Mouse (Mus musculus): ENCODE measurements around the gene Gyg.

Gene Gyg

DNA sequence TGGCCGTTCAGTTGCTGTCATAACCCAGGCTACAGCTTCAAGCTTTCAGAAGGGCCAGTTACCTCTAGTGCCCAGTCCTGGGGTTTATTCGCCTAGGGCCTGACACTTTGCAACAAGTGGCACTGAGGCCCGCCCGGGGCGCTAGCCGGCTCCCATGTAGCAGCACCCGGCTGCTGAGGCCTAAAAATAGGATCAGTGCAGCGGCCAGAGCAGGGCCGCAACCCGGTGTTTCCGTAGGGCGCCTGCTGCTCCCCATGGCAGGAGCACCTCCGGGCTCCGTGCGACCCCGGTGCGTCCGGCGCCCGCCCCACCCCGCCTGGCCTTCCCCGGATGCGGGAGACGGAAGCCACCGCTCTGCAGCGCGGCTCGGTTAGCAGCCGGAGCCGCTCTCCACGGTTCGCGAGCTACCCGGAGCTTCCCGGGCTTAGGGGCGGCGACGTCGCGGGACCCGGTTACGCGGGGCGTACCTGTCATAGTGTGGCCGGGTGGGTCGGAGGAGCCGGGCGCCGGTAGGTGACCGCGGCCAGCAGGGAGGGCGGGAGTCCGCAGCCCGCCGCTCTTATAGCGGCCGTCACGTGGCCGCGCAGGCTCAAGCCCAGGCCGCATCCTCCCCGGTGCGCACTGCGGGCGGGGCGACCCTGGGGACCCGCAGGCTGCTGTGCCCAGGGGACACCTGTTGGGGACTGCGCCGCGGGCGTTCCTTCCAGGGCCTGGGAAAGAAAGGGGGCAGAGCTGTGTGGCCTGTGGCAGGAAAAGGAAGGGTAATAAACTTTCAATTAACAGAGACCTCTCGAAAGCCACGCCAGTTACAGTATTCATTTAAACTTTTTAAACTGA is at the start of gene Gyg:
TSS of gene Gyg (minus strand) at position 787 of the 837 bp plus-strand sequence.
- peak; percentile 29 for DNase-seq (ENCODE audit: low read depth, low spot score)

DNA sequence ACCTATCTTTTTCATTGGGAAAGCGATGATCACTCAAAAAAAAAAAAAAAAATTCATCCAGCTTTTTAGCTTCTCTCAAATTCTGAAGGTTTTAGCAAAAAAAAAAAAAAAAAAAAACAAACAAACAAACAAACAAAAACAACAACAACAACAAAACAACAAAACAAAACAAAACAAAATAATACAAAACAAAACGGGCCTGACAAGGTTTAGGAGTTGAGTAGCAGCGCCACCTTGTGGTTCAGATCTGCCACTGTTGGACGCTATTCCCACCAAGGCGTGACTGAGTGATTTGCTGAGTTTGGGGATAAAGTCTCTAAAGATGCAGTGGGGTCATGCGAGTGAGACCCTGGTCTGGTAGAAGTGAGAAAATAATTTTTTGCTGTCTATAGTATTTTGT is 43.8 kb upstream of the Gyg start:
- peak; percentile 28 for DNase-seq (ENCODE audit: low read depth, low spot score)

- DNase-seq (ENCODE audit: low read depth, low spot score): no peak
Measured at GRCm38 (mm10) chr3:20197878-20198277, 42.8 kb upstream of the Gyg start.

- no peak for DNase-seq (ENCODE audit: low read depth, low spot score)
Measured at GRCm38 (mm10) chr3:20188976-20189675, 34.0 kb upstream of the Gyg start.

DNA sequence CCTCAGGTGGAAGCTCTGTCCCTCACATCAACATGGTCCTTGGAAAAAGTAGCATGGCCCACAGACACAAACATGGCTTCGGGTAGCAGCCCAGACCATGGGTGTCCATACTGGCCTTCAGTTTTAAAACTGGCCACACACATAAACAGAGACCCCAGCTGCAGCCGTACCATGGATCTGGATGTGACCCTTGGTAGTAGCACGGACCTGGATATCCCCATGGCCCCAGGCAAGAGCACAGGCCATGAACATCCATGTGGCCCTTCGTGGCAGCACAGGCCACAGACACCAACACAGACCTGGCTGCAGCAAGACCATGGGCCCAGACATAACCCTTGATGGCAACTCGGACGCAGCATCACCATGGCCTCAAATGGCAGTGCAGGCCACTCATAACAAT is 17.3 kb upstream of the Gyg start:
- DNase-seq (ENCODE audit: low read depth, low spot score): no peak

- DNase-seq (ENCODE audit: low read depth, low spot score): no peak
Measured at GRCm38 (mm10) chr3:20167487-20167886, 12.4 kb upstream of the Gyg start.

- DNase-seq (ENCODE audit: low read depth, low spot score): no peak
Measured at GRCm38 (mm10) chr3:20155476-20155875, 359 bp upstream of the Gyg start.

- DNase-seq (ENCODE audit: low read depth, low spot score): no peak
Measured at GRCm38 (mm10) chr3:20151651-20152050, 3.5 kb downstream of the Gyg start.

DNA sequence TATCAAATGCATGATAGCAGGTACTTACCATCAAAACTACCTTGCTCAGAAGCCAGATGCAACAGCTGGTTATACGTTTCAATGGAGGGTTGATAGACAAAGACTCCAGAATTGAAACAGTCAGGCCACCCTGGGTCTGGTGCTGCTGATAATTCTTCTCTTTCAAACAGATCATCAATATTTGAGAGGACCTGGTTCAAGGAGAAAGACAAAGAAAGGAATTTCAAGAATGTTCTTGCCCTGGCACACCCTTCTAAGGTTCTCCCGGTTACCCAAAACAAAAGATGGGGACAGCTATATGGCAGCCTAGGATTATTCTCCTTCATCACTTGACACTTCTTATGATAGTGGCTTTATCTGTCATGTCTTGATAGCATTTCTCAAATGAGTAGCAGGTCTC is 4.6 kb downstream of the Gyg start:
- no peak for DNase-seq (ENCODE audit: low read depth, low spot score)

- no peak for DNase-seq (ENCODE audit: low read depth, low spot score)
Measured at GRCm38 (mm10) chr3:20147647-20148046, 7.5 kb downstream of the Gyg start.

GRCm38 (mm10) chr3:20146884-20147395 is 8.2 kb downstream of the Gyg start:
- DNase-seq (ENCODE audit: low read depth, low spot score): no peak

- DNase-seq (ENCODE audit: low read depth, low spot score): no peak
Measured at GRCm38 (mm10) chr3:20145696-20146113, 9.4 kb downstream of the Gyg start.

DNA sequence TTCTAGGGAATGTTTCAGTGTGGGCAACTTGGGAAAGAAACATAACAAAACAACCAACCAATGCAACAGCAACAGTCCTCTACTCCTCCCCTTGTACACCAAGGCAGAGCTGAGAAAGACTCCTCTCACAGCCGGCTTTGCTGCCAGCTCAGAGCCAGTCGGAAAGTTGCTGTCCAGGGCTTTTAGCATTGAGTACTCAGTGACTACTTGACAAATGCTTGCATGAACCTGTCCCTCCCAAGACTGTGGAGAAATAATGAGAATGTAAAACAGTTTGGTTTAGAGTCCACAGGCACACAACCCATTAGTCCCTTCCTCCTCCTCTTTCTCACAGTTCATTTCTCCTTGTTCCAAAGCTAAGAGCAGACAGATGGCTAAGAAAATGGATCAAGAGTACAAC is 10.7 kb downstream of the Gyg start:
- no peak for DNase-seq (ENCODE audit: low read depth, low spot score)

DNA sequence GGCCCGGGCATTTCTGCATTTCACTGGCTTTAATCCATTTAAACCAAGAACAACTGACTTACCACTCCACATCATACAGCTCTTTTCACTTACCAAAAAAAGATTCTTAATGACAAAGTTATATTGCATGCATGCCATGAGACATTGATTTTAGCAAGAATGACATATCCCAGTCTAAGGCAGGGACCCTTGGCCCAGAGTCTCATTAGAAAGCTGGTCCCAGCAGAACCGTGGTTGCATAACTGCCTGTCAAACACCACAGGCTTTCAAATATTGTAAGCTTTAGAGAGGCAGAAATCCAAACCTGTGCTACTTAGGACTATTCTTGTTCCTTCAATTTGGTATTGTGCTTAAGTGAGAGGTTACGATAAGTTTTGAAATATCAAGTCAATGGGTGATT is 11.4 kb downstream of the Gyg start:
- DNase-seq (ENCODE audit: low read depth, low spot score): no peak

DNA sequence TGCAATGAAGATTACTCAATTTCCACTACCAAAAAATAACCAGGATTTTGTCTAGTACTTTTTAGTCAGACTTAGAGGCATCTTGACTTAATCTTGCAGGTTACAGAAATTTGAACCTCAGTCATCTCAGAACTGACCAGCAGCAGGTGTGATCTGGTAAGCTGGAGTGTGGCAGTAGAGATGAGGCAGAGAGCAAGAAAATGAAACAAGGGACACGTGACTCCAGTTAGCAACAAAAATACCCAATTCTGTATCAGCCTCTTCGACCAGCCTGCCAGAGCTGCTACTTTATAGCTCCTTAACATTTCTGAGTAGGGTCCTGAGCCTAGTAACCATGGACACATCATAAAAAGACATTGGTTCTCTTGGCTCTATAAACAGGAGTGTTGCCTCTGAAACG is 12.5 kb downstream of the Gyg start:
- no peak for DNase-seq (ENCODE audit: low read depth, low spot score)

DNA sequence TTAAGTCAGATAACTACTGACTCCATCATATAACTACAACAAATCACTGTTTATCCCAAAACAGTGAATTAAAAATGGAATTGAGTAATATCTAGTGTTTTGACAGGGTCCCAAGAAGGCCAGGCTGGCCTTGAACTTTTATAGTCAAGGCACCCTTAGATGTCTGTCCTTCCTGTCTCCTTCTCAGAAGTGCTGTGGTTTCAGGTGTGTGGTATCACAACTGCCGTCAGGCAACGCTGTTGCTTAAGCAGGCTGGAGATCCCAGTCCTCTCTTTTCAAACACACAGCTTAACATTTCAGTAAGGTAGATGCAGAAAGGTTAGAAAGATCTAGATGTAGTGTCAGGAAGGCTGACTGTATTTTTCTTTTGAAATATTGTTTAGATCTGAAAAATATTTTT is 13.0 kb downstream of the Gyg start:
- no peak for DNase-seq (ENCODE audit: low read depth, low spot score)

- no peak for DNase-seq (ENCODE audit: low read depth, low spot score)
Measured at GRCm38 (mm10) chr3:20141679-20142078, 13.4 kb downstream of the Gyg start.

DNA sequence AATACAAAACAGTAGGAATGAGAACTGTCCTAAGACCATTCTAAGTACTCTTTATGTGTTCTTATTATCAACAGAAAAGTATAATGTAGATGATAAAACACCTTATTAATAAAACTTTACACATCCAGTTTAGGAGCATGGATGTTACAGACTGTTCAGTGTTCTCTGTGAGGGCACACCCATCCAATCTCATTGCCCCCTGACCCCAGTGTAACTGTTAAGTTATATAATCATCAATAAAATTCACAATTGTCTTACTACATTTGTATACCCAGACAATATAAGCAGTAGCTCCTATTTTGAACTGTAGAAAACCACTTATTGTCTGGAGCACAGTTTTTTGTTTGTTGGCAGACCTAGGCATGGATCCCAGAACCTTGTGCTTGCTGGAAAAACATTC is 13.9 kb downstream of the Gyg start:
- DNase-seq (ENCODE audit: low read depth, low spot score): no peak

DNA sequence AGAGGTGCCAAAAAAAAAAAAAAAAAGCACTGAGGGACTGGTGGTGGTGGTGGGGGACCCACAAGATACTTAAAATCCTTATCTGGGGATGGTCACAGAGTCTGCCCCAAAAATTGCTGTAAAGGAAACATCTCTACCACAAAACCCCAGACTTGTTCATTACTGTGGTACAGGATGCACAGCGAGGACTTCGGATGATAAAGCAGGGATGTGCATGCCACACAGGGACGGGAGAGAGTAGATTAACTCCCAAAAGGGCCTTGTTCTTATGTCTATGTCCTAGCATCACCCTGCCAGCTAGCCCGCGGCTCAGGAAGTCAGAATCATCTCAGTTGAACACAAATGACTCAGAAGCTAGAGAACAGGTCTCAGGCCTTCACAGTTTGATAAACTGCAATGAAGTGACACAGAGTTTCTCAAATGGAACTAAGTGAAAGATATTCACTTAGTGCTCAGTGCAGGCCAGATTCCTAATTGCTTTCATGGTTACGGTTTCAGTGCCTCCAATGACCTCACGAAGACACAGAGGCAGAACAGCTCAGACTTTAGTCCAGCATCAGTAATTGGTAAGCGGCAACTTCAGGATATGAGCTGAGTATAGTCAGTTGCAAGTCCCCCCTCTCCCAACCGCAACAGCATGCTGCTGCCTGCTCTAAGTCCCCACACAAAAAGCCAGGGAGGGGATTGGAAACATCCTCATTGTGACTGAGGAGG is 18.1 kb downstream of the Gyg start:
- DNase-seq (ENCODE audit: low read depth, low spot score): no peak

DNA sequence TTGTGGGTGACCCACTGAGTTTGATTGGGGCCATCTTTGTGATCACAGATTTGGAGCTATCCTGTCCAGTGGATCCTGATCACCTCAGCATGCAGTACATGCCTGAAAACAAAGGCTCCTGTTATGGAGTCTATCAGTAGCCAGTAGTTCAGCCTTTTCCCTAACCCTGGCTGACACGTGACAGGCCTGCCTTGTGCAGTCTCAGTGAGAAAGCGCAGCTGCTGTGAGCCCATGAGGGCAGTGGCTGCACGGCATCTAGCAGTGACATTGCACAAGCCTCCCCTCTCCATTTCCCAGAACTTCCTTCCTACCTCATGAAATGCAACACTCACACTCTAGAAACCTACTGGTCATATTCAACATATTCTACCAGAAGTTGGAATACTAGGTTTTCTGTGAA is 20.6 kb downstream of the Gyg start:
- no peak for DNase-seq (ENCODE audit: low read depth, low spot score)

- no peak for DNase-seq (ENCODE audit: low read depth, low spot score)
Measured at GRCm38 (mm10) chr3:20133745-20134144, 21.4 kb downstream of the Gyg start.

GRCm38 (mm10) chr3:20132731-20133130 is 22.4 kb downstream of the Gyg start:
- DNase-seq (ENCODE audit: low read depth, low spot score): no peak

Measured in retina, postnatal 7 days (tissue).